Mouse (Mus musculus): ENCODE results near the gene Shld1.

Gene Shld1

DNA sequence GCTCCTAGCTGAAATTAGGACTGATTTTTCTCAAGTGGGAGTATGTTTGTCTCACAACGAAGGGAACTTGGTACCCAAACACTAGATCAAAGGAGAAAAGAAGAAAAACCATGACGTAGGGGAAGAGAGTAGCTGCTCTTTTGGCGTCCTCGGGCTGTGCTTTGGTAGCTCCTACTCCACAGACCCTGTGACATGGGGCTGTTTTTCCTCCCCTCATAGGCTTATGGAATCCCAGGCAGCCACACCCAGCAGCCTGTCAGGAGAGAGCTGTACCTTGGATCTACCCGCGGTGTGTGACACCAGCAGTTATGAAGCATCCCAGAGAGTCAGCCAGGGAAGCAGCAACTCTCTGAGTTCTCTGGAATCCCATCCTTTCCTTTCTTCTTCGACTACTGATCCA lies 5.0 kb downstream of the Shld1 start:
- DNase-seq (ENCODE audit: low read depth, low spot score): no peak

DNA sequence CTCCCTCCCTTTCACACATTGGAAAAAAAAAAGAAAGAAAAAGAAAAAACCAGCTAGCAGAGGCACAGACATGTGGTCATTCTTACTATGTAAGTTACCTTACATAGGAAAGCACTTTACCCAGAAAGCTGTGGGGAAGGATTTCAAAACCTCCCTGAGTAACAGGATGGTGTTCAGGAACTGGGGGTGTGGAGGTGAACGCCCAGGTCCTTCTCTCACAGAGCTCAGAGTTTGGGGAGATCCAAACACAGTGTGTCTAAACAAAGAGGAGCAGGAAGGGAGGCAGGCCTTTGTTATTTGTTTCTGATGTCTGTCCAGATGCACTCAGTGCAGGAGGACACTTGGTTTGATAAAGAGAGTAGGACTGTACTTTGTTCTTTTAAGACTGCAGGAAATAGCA lies 5.6 kb downstream of the Shld1 start:
- no peak for DNase-seq (ENCODE audit: low read depth, low spot score)

DNA sequence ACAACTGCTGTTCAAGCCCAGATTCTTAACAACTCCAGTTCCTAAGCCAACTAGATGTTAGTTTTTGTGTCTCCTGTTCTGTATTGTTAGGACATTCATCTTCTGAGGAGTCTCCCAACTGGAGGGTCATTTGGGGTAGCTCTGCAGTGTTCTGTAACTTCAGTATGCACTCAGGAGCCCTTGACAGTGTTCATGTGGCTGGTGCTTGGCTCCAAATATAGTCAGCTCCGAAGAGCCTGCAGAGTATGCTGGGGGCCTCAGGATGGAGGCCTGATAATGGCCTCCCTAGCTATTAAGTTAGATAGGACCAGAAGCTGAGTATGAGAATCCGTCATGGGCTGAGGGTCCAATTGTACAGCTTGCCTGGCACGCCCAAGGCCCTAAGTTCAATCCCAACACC lies 7.2 kb downstream of the Shld1 start:
- no peak for DNase-seq (ENCODE audit: low read depth, low spot score)

DNA sequence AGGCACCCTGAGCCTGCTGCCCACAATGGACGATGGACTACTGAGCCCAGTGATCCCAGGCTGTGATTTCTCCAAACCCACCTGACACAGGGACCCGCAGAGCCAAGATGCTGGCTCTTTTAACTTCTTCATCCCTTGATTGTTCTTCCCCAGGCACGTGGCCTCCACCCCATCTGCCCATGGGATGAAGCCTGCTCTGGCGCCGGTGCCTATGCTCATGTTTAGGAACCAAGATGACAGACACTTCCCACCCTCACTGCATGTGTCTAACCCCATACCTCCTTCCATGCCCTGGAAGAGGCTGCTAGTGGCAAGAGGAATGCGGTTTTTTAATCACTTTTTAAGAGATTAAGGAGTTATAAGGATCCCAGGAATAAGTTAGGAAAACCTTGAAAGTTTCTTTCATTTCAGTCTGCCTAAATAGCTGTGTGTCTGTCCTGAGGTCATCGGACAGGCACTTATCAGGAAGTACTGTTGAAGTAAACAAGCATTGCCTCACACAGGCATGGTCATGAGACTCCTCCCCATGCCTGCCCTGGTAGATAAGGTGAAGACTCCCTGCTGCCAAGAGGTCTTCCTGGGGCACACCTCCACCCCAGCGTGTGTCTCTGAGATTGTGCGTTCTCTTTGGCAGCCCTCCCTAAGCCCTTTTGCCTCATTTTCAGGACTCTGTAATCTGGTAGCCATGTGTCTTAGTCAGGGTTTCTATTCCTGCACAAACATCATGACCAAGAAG lies 8.8 kb downstream of the Shld1 start:
- DNase-seq (ENCODE audit: low read depth, low spot score): peak; percentile 95

DNA sequence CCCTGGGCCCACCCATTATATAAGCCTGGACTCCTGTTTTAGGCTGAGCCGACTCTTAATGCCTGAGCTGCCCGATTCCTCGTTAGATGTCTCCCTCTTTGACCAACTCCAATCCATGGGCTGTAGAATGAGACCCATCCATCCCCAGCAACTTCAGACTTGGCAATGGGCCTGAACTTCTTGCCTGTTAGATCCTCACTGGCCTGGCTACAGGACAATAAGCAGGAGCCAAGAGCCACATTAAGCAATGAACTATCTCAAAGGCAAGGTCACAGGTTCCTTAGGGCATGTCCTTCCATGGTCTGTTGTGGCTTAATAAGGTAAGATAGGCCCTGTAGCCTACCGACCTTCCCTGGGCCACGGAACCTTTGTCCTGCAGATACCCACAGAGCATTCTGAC lies 9.8 kb downstream of the Shld1 start:
- DNase-seq (ENCODE audit: low read depth, low spot score): no peak

DNA sequence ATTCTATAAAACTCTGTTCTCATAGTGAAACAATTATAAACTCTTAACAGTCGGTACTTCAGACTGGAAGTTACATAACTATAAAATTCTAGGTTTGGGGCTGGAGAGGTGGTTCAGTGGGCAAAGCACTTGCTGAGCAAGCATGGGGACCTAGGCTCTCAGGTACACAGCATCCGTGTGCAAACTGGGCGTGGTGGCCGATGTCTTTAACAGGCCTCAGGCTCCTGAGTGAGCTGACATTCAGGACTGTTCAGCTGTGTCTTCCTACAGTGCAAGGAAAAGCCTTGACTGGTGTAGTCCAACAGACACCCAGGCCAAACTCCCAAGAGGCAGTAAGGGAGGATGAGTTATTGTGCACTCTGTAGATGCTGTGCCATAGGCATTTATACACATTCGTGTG lies 10.5 kb downstream of the Shld1 start:
- no peak for DNase-seq (ENCODE audit: low read depth, low spot score)

DNA sequence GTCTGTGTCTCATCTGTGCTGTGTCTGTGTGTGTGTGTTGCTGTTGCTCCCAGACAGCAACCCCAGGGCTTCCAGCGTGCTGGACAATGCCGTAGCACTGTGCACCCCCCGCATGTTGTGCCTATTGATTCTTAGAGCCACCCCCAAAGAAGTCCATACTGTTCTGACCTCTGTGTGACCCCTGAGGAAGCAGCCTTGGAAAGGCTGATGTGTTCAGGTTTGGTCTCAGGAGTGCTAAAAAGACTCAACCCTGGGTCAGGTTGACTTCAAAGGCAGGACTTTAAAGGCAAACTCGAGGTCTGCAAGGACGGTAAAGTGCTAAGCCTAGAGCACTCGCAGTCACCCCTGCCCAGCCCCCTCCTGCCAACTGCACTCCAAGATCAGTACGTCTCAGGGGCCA lies 11.0 kb downstream of the Shld1 start:
- no peak for DNase-seq (ENCODE audit: low read depth, low spot score)

DNA sequence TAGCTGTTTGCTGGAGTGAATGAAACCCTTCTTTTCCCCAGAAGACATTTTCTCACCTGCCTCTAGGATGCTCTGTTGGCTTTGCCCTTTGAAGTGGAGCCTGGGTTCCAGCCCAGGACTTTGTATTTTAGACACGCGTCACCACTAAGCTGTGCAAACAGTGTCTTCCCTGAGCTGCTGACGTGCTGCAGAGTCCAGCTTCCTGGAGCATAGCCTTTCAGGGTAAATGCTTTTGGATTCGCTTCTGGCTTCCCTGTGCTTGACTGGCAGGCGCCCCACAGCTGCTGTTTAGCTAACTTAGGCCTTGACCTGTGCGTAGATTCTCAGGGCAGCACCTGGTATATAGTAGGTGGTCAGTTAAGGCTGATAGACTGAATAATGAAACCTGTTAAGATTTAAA lies 11.7 kb downstream of the Shld1 start:
- no peak for DNase-seq (ENCODE audit: low read depth, low spot score)

DNA sequence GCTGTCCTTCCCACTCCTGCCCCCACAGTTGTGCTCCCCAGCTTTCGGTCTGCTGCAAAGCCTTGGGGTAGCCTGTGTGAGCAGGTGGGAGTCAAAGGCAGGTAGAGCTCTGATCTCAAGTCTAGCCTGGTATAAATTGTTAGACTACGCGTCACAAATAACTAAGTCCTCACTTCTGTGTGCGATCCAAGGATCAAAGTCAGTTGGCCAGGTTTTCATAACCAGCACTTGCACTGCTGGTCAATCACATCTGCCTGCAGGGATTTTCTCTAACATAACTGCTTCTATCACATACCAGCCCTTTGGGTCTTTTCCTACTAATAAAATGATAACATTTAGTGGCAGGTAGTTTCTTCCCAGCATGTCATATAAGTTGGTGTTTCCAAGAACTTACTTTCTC lies 14.2 kb downstream of the Shld1 start:
- DNase-seq (ENCODE audit: low read depth, low spot score): no peak

DNA sequence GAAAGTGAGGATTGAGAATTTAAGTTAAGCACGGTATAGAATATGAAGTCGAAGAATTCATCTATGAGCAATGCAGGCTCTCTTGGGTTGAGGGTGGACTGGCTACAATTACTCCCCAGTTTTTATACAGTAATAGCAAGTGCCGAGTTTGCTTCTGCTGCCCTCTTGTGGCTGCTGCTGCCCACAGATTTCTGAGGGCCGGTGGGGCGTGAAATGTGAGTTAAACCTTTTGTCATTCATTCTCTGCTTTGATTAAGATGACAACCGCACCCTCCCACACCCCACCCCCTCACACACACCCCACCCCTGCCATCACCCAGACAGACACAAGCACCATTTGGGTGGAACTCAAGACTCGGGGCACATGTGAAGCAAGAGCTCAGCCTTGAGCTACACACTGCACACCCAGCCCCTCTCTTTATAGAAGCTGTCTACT lies 14.7 kb downstream of the Shld1 start:
- DNase-seq (ENCODE audit: low read depth, low spot score): no peak

DNA sequence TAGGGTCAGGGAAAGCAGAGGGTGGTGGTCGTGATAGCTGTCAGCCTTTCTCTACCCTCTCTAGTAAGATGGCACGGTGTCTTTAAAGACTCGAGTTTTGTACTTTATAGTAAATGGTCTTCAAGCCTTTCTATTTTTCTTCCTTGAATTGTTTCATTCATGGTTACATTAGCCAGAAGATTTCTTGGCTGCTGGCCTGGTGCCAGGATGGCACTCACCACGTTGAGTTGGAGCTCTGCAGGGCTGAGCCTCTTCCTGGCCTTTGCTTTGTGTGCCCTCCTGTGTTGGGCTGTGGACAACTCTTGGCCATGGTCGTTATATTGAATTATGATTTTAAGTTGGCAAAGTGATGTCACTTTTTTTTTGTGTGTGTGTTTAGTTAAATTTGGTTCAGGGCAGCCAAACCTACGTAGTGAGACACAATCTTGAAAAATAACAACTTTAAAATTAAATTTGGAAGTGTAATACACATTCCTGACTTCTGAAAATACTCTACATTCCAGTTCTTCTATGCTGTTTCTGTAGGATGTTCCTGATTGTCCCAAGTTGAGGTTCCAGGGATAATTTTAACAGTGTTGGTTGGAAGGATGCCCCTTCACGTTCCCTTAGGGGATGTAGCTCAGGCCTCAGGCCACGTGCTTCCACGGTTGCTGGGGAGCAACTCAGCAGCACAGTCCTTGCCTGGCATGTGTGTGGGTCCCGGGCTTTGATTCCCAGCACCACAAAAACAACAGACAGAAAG lies 18.7 kb downstream of the Shld1 start:
- no peak for DNase-seq (ENCODE audit: low read depth, low spot score)

DNA sequence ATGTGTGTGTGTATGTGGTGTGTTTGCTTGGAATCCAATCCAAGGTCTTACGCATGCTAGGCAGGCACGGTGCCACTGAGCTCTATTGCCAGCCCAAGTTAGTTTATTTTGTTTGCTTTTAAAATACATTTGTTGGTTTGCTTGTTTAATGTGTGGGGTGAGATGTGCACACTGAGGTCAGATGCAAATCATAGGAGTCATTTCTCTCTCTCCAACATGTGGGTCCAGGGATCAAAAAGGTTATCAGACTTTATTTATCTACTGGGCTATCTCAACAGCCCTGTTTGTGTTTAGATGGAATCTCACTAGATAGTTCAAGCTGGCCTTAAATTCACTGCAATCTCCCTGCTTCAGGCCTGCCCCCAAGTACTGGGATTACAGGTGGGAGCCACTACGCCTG lies 19.6 kb downstream of the Shld1 start:
- DNase-seq (ENCODE audit: low read depth, low spot score): no peak

DNA sequence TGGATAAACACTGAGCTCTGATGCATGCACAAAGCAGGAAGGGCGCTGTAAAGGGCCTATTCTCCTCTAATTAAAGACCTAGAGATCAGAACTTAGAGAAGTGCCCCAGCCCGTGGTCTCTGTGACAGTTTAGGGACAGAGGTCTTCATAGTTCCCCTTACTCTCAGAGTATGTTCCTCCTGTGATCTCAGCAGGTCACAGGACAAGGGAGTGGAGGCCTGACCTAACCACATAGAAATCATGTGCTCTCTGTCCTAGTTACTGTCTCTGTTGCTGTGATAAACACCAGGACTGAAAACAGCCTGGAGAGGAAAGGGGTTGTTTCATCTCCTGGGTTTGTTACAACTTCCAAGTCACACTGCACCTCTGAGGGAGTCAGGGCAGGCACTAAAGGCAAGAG lies 23.8 kb downstream of the Shld1 start:
- DNase-seq (ENCODE audit: low read depth, low spot score): no peak

DNA sequence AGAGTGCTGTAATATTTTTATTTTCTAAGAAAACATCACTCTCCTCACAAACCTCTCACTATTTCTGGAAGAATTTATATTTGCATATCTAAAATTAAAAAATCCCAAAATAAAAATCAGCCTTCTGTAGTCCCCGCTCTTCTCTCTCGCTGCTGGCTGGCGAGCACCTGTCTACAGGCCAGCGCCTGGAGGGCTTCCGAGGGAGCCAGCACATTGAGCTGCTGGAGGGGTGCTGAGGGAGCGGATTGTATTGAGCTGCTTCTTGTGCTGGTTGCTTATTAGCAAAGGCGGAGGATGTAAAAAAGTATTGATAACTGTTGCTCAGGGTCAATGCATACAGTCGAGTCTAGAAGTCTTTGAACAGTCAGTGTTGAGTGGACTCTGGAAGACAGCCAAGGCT lies 25.3 kb downstream of the Shld1 start:
- DNase-seq (ENCODE audit: low read depth, low spot score): no peak

DNA sequence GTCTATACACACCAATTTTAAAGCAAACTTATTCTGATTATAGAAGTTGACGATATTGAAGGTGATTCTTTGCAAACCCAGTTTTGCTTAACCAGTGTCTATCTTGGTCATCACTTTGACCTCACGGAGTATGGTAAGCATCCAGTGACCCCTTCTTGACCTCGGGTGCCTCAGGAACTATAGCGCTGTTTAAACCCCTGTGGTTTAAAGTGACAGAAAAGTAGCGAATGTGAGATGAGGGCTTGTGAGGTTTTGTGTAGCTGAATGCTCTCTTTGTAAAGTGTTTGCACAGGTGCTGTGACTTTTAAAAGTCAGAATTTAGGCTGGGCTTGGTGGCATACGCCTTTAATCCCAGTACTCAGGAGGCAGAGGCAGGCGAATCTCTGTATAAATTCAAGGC lies 27.8 kb downstream of the Shld1 start:
- no peak for DNase-seq (ENCODE audit: low read depth, low spot score)

DNA sequence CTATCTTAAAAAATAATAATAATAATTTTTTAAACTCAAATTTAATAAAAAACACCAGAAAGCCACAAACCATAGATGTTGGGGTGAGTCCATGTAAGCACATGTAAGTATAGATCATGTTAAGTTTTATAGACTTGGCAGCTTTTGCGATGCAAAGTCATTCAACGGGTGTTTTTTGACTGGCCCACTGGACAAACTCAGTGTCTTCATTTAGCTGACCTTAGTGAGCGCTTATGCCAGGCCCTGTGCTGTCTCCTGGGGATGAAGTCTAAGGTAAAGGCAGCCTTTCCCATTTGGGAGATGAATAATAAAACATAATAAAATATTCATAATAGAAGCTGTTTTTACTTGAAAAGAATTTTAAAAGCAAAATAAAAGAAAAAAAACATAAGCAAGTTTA lies 28.2 kb downstream of the Shld1 start:
- DNase-seq (ENCODE audit: low read depth, low spot score): no peak

DNA sequence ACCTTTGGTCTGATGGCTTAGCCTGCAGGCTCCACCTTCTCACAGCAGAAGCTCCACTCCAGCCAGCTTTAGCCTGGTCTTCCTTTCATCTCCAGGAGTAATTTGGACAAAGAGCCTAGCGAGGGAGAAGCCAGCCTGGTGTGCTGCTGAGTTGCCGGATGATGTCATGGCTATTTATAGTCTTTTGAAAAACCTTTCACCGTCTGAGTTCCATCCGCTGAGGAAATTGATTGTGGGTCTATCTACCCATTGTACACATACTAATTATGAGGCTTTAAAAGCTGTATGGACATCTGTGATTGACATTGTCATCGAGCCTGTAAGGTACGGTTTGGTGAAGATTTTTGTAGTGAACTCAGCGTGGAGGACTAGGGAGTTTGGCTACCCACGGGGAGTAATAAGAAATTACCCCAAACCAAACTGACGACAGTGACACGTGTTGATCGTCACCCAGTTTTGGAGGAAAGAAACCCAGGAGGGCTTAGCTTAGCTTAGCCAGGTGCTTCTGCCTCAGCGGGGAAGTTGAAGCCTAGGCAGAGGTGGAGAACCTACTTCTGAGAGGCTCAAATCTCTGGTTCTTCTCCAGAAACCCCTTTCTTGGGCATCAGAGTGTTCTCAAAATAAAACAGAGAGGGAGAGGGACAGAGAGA lies 28.8 kb downstream of the Shld1 start:
- DNase-seq (ENCODE audit: low read depth, low spot score): no peak

DNA sequence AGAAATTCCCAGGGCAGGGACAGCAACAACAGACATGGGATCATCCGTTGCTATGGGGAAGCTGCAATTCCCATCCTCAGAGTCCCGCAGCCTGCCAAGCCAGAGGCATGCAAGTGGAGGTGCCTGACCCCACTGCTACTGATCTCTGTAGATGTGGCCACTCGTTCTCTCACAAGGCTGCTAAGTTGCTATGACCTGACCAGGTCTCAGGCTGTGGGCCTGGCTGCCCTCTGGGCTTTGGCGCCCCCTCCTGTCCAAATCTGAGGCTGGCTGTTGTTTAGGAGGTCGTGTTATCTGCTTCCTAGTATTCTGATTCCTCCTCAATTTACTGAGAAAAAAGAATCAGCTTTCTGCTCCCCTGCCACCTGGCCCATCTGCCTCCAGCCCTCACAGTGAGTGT lies 29.4 kb downstream of the Shld1 start:
- no peak for DNase-seq (ENCODE audit: low read depth, low spot score)

DNA sequence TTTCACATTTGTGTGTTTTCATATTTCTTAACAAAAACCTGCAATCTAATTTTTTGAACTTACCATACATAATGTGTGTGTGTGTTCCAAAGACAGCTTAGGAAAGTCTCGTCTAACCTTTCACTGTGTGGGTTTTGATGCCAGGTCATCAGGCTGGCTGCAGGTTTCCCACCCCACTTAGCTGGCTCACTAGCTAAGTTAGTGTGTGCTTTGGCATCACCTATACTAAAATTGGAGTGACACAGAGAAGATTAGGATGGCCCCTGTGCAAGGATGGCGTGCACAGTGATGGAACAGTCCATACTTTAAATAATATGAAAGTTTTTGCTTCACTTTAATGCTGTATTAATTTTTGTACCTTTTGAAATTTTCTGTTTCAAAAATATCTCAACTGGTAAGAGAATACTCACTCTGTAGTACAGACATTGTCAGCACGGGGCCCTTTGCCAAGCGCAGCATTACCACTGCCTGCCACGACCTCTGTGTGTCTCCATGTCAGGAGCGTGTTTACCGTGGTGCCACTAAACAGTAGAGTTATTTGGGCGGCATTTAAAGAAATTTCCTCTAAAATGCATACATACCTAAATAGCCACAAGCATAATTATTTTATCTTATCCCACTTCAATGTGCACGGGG lies 30.3 kb downstream of the Shld1 start:
- DNase-seq (ENCODE audit: low read depth, low spot score): no peak

DNA sequence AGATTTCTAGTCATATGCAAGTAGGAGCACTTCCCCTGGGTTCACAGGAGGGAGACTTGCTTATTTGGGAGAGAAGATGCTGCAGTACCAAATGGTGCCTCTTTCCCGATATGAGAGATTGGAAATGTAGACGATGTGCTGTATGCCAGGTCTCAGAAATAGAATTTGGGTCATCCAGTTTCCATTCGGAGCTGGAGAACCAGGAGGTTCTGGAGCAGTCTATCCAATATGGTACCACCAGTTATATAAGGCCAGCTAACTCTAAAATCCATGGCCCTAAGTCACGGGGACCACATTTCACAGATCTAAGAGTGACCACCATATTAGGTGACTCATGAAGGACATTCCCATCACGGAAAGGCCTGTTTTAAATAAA lies 30.8 kb downstream of the Shld1 start:
- no peak for DNase-seq (ENCODE audit: low read depth, low spot score)

DNA sequence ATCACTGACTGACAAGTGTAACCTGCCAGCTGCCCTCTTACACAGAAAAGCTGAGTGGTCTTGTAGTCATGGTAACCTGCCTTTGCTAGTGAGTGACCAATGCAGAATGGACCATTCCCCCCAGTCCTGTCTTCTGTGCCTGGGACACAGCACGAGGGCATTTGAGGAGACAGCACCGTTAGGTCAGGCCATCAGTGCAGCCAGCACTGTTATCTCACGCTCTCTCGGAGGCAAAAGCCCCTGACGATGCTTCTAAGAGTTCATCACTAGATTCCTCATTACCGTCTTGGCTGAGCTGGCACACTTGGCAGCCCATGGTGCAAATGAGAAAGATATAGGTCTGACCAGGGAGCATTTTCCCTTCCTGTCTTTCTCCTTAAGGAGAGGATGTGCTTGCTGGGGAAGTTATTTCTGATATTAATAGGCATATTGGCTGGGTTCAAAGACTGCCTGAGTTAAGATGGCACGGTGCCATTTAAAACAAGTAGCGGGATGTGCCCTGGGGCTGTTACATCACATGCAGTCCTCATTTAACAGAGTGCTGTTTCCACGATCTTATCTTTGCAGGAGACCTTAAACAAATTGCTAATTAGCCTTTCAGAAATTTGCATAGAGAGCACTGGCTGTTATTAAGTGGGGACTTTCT lies 34.3 kb downstream of the Shld1 start:
- DNase-seq (ENCODE audit: low read depth, low spot score): no peak

DNA sequence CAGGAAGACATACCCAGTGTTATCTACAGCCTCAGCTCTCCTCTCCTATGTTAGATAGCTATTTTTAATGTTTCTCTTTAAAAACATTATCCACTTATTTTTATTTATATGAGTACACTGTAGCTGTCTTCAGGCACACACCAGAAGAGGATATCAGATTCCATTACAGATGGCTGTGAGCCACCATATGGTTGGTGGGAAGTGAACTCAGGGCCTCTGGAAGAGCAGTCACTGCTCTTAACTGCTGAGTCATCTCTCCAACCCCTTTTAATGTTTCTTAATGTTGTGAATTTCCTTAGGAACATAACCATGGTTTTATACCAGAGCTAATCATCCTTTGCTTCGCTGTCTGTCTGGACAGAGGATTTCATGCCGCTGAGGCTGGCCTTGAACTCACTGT lies 35.1 kb downstream of the Shld1 start:
- no peak for DNase-seq (ENCODE audit: low read depth, low spot score)

Data from c-Kit-negative CD71-positive TER-119-positive erythroid progenitor cells, embryonic 14.5 days (primary cell).